In the genomic region with DNA sequence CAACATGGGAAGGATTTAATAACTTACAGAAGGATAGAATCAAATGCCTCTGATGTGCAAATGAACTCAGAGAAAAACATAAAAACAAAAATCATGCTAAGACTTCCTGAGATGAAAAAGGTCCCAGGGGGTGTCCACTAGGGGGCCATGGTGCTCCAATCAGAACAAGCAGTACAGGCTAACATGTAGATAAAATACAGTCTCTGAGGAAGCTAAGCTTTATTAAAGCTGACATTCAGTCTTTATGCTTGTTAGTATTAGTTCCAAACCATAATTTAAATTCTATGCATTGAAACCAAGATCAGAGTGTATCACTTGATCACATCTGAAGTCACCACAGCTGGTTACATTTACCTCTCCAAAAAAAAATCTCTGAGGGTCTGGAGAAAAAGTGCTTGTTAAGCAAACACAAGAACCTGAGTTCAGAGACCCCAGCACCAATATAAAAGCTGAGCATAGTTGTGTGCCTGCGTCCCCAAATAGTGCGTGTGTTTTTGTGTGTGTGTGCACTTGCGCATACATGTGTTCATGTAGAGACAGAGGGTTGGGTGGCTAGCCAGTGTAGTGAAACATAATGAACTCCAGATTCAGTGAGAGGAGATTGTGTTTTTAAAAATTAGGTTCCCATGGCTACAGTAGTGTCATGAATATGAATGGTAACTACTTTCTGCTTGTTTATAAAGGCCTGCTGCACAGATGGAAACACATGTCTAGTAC, we compare ENCODE assay signal across 9 mouse cellular contexts. TPM values are rescaled to one million over a fixed set of nuclear protein-coding genes. Genes with fewer than 3 reads are reported as not detected.
DNase-seq lines count a peak whose midpoint lies in the region; ATAC-seq and TF ChIP-seq lines count a peak whose summit lies in the region.
"Had no signal": no experiment of that assay in that cellular context is flagged by ENCODE, and none has a peak within 500 bp of the region (broad histone marks: within the 10 kb centered on the region; RNA-seq: fewer than 3 reads in every experiment).

No protein-coding gene starts in this region.

- DNase-seq in hindbrain, embryonic 11.5 days (ENCODE audit: low spot score): peak; percentile 14
- peak; percentile 12 to 20 for DNase-seq in spleen, adult 2 months (ENCODE audit: low read depth in 1 of 2, low spot score in 2 of 2)
- DNase-seq in spleen, adult 12 weeks (ENCODE audit: low spot score): no peak
- DNase-seq in thymus, postnatal 4 days: peak; percentile 69
- no peak for DNase-seq in layer of hippocampus, adult 9-10 months (ENCODE audit: low spot score)

- H3K4me2 ChIP-seq in hindbrain, embryonic 11.5 days (replicated peaks; ENCODE audit: low read depth, low read length): no peak overlapping the region
- H3K4me2 ChIP-seq in hindbrain, embryonic 12.5 days (replicated peaks): no peak overlapping the region
- H3K4me2 ChIP-seq in embryonic facial prominence, embryonic 12.5 days (replicated peaks): no peak overlapping the region
- no peak overlapping the region for H3K4me2 ChIP-seq in midbrain, embryonic 16.5 days (ENCODE audit: low read length)
- H3K4me2 ChIP-seq: heart, embryonic 15.5 days had no signal

- H3K9me3 ChIP-seq in hindbrain, embryonic 11.5 days (ENCODE audit: control insufficient read depth, low read length): no peaks in the 10 kb centered on the region
- H3K9me3 ChIP-seq in hindbrain, embryonic 12.5 days (replicated peaks): no peaks in the 10 kb centered on the region
- H3K9me3 ChIP-seq in embryonic facial prominence, embryonic 12.5 days: no peaks in the 10 kb centered on the region
- H3K9me3 ChIP-seq in midbrain, embryonic 16.5 days (replicated peaks; ENCODE audit: control insufficient read depth, low read length, poor library complexity, severe bottlenecking): no peaks in the 10 kb centered on the region
- H3K9me3 ChIP-seq: heart, embryonic 15.5 days had no signal

- WGBS in hindbrain, embryonic 11.5 days: 87% methylated on average over 3 of the region's 3 CpGs
- 82% methylated on average over 3 of the region's 3 CpGs for WGBS in hindbrain, embryonic 12.5 days
- WGBS in spleen, adult 2 months: 95% methylated on average over 3 of the region's 3 CpGs
- WGBS in embryonic facial prominence, embryonic 12.5 days: 45% methylated on average over 3 of the region's 3 CpGs
- 92% methylated on average over 3 of the region's 3 CpGs for WGBS in midbrain, embryonic 16.5 days

- H3K27me3 ChIP-seq in hindbrain, embryonic 11.5 days (ENCODE audit: control insufficient read depth, insufficient read depth, low read length): no peaks in the 10 kb centered on the region
- H3K27me3 ChIP-seq in hindbrain, embryonic 12.5 days: no peaks in the 10 kb centered on the region
- H3K27me3 ChIP-seq in spleen, adult 2 months (ENCODE audit: control insufficient read depth, insufficient read depth, low read length): no peaks in the 10 kb centered on the region
- no peaks in the 10 kb centered on the region for H3K27me3 ChIP-seq in embryonic facial prominence, embryonic 12.5 days
- H3K27me3 ChIP-seq in midbrain, embryonic 16.5 days (ENCODE audit: control insufficient read depth, insufficient read depth, low read depth, low read length): no peaks in the 10 kb centered on the region
- H3K27me3 ChIP-seq: heart, embryonic 15.5 days had no signal

- H3K9ac ChIP-seq in hindbrain, embryonic 11.5 days (ENCODE audit: low read depth, low read length): no peak overlapping the region
- H3K9ac ChIP-seq in hindbrain, embryonic 12.5 days: no peak overlapping the region
- H3K9ac ChIP-seq in embryonic facial prominence, embryonic 12.5 days: no peak overlapping the region
- no peak overlapping the region for H3K9ac ChIP-seq in midbrain, embryonic 16.5 days (ENCODE audit: low read depth, low read length)
- H3K9ac ChIP-seq: heart, embryonic 15.5 days had no signal

- H3K4me3 ChIP-seq in hindbrain, embryonic 11.5 days (ENCODE audit: low read depth, low read length): no peak overlapping the region
- no peak overlapping the region for H3K4me3 ChIP-seq in hindbrain, embryonic 12.5 days
- no peak overlapping the region for H3K4me3 ChIP-seq in spleen, adult 2 months (ENCODE audit: extremely low read depth, insufficient read depth, insufficient read length)
- no peak overlapping the region for H3K4me3 ChIP-seq in embryonic facial prominence, embryonic 12.5 days
- no peak overlapping the region for H3K4me3 ChIP-seq in midbrain, embryonic 16.5 days (ENCODE audit: low read depth, low read length)
- H3K4me3 ChIP-seq: heart, embryonic 15.5 days had no signal

- H3K27ac ChIP-seq in hindbrain, embryonic 11.5 days (ENCODE audit: low read depth, low read length): no peak overlapping the region
- H3K27ac ChIP-seq in hindbrain, embryonic 12.5 days: no peak overlapping the region
- no peak overlapping the region for H3K27ac ChIP-seq in spleen, adult 2 months (ENCODE audit: insufficient read depth, low read length)
- peak overlapping the region; percentile 79 for H3K27ac ChIP-seq in embryonic facial prominence, embryonic 12.5 days
- H3K27ac ChIP-seq in midbrain, embryonic 16.5 days (ENCODE audit: low read length): no peak overlapping the region
- H3K27ac ChIP-seq: heart, embryonic 15.5 days had no signal

- ATAC-seq in hindbrain, embryonic 11.5 days (ENCODE audit: low FRiP score): no peak
- no peak for ATAC-seq in hindbrain, embryonic 12.5 days (ENCODE audit: low FRiP score)
- peak; percentile 60; the same call in 1 of the 2 replicates for ATAC-seq in embryonic facial prominence, embryonic 12.5 days (ENCODE audit: insufficient number of reproducible peaks, insufficient read depth, low FRiP score, low TSS enrichment)
- ATAC-seq in midbrain, embryonic 16.5 days: no peak

- H3K36me3 ChIP-seq in hindbrain, embryonic 11.5 days (ENCODE audit: control insufficient read depth, insufficient read depth, low read length): no peaks in the 10 kb centered on the region
- no peaks in the 10 kb centered on the region for H3K36me3 ChIP-seq in hindbrain, embryonic 12.5 days
- peaks cover 2% of the 10 kb centered on the region; the same call in 1 of the 2 replicates for H3K36me3 ChIP-seq in spleen, adult 2 months (ENCODE audit: control insufficient read depth, insufficient read depth, low read length)
- H3K36me3 ChIP-seq in embryonic facial prominence, embryonic 12.5 days: no peaks in the 10 kb centered on the region
- no peaks in the 10 kb centered on the region for H3K36me3 ChIP-seq in midbrain, embryonic 16.5 days (ENCODE audit: control insufficient read depth, insufficient read depth, low read length)
- H3K36me3 ChIP-seq: heart, embryonic 15.5 days had no signal

- TF ChIP-seq POLR2A in spleen, adult 2 months (IDR thresholded peaks at IDR 0.05; ENCODE audit: low read depth, low read length): no peak

- TF ChIP-seq CTCF in spleen, adult 2 months (IDR thresholded peaks at IDR 0.05; ENCODE audit: extremely low read depth, insufficient read depth, insufficient read length, insufficient replicate concordance): no peak

- no peaks in the 10 kb centered on the region for H3K4me1 ChIP-seq in hindbrain, embryonic 11.5 days (replicated peaks; ENCODE audit: control insufficient read depth, insufficient read depth, low read length)
- H3K4me1 ChIP-seq in hindbrain, embryonic 12.5 days: peaks cover 12% of the 10 kb centered on the region
- peaks cover 14% of the 10 kb centered on the region; the same call in 1 of the 2 replicates for H3K4me1 ChIP-seq in spleen, adult 2 months (ENCODE audit: control insufficient read depth, insufficient read depth, insufficient read length)
- H3K4me1 ChIP-seq in embryonic facial prominence, embryonic 12.5 days: peaks cover 13% of the 10 kb centered on the region
- H3K4me1 ChIP-seq in midbrain, embryonic 16.5 days (ENCODE audit: control insufficient read depth, insufficient read depth, low read length): no peaks in the 10 kb centered on the region

RNA-seq across cellular contexts. Expression of a gene that starts 31.3 kb away (rescaled TPM):
- 0.56 and 0.73 TPM in 2 replicates for polyA plus RNA-seq in hindbrain, embryonic 11.5 days (2014; fragmentation: Nextera tagmentation; extraction: Ambion mirVana)
- 3.0 and 3.7 TPM in 2 replicates for polyA plus RNA-seq in hindbrain, embryonic 12.5 days (2016; fragmentation: Nextera tagmentation; extraction: Ambion mirVana)
- 1.5 and 1.8 TPM in 2 replicates for polyA plus RNA-seq in spleen, adult 2 months (2012; rRNA removed)
- polyA plus RNA-seq in embryonic facial prominence, embryonic 12.5 days (2016; fragmentation: Nextera tagmentation; extraction: Ambion mirVana): 1.1 and 1.4 TPM in 2 replicates
- 8.2 and 10.0 TPM in 2 replicates for polyA plus RNA-seq in midbrain, embryonic 16.5 days (2015; fragmentation: Nextera tagmentation; extraction: Ambion mirVana)

Comparison
In these comparisons a context has a peak if more than half of its experiments do, and no peak if none do; other contexts are left out.
1. DNase-seq: peak in hindbrain, embryonic 11.5 days (single experiment), spleen, adult 2 months (2 of 2) and thymus, postnatal 4 days (single experiment); none in spleen, adult 12 weeks (single experiment) and layer of hippocampus, adult 9-10 months (single experiment).